Mouse (Mus musculus) hematopoietic stem cell, adult 5-6 weeks (primary cell): ENCODE measurements around the gene Mrpl34. TPM values are rescaled to one million over a fixed set of nuclear protein-coding genes. Genes with fewer than 3 reads are reported as not detected.

ENCODE experiments used
- ATAC-seq, 2 experiments: fragments of 125-278 bp in 1 of 2; replicated peaks in 1 of 2; 2 replicates each; pipeline ENCODE4 v1.8.0; 2016 to 2017; ENCODE audit warnings: inconsistent platforms in 2 of 2, mild to moderate bottlenecking in 2 of 2, moderate number of reproducible peaks in 2 of 2, low read depth in 1 of 2, moderate TSS enrichment in 1 of 2; ENCODE audit not compliant: low FRiP score in 2 of 2, poor library complexity in 2 of 2, severe bottlenecking in 2 of 2, insufficient read depth in 1 of 2, low TSS enrichment in 1 of 2
- total RNA-seq: library from RNA; stranded (forward); fragments of 172-1452, 232-1000 nt; gene quantifications from 2 replicates; pipeline ENCODE4 v1.2.3, GENCODE M21; 2017

Gene Mrpl34
- total RNA-seq, 1 experiment from 2014 or later: 35.8 TPM

- no peak for ATAC-seq
Observed at GRCm38 (mm10) chr8:71465733-71466132, 974 bp downstream of the Mrpl34 start.

DNA sequence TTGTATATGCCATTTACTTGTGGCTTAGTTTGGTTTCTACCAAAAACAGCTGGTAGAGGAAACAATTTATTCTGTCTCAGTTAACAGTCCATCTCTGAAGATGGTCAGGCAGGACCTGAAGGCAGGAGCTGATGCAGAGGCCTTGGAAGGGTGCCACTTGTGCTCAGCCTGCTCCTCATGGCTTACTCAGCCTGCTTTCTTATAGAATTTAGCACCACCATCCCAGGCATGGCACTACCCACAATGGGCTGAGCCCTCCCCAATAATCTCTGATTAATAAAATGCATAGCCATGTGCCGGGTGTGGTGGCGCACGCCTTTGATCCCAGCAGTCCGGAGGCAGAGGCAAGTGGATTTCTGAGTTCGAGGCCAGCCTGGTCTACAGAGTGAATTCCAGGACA, 1.4 kb downstream of the Mrpl34 start:
- ATAC-seq: no peak

- no peak for ATAC-seq
Observed at GRCm38 (mm10) chr8:71467201-71467600, 2.4 kb downstream of the Mrpl34 start.

- no peak for ATAC-seq
Observed at GRCm38 (mm10) chr8:71468001-71468400, 3.2 kb downstream of the Mrpl34 start.

GRCm38 (mm10) chr8:71468916-71469315, 4.2 kb downstream of the Mrpl34 start, which contains the start of gene Dda1:
Gene Dda1, plus strand, starts transcription at chr8:71469199.
- ATAC-seq: peak; percentile 76 to 83

GRCm38 (mm10) chr8:71469411-71469810, 4.7 kb downstream of the Mrpl34 start:
- no peak for ATAC-seq

- ATAC-seq: no peak
Observed at GRCm38 (mm10) chr8:71470146-71470912, 5.6 kb downstream of the Mrpl34 start.

GRCm38 (mm10) chr8:71470913-71471255, 6.1 kb downstream of the Mrpl34 start:
- no peak for ATAC-seq

- no peak for ATAC-seq
Observed at GRCm38 (mm10) chr8:71471861-71472260, 7.1 kb downstream of the Mrpl34 start.

DNA sequence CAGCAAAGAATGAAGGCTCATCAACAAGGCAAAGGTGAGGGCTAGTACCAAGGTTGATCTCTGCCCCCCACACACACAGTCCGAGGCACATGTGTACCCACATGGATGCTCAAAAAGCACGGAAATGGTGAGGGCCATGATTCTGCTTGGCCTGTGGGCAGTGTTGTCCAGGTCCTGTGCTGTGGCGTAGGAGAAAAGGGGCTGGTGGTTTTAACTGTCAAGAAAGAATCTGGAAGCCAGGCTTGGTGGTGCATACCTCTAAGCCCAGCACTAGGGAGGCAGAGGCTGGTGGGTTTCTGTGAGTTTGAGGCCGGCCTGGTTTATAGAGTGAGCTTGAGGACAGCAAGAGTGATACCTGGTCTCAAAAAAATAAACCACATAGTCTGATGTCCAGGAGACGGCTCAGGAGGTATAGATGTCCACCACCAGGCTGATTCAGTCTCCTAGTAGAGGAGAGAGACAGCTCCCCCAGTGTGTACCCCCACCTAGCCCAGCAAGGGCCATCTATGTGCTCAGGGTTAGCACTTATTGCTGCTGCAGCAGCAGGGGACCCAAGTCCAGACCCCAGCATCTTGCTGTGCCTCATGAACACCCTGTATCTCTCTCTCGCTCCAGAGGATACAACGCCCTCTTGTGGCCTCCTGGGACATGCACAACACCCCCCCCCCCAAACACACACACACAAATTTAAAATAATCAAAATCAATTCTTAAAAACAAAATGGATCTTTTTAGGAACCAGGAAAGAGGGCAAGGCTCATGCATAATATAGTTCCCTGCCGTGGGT, 8.0 kb downstream of the Mrpl34 start:
- ATAC-seq: no peak

DNA sequence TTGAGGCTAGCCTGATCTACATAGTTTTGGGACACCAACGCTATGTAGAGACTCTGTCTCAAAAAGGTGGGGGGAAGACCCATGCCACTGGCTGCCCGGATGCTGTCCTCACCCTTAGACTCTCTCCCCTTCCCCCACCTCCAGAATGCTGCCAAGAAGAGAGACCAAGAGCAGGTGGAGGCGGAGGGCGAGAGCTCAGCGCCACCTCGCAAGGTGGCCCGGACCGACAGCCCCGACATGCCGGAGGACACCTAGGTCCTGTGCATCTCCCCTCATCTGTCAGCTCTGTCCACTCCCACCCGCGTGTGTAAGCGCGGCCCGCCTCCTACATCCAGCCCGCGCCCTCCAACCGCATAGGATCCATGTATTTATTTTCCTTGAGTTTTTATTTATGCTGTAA, 9.6 kb downstream of the Mrpl34 start:
- no peak for ATAC-seq

DNA sequence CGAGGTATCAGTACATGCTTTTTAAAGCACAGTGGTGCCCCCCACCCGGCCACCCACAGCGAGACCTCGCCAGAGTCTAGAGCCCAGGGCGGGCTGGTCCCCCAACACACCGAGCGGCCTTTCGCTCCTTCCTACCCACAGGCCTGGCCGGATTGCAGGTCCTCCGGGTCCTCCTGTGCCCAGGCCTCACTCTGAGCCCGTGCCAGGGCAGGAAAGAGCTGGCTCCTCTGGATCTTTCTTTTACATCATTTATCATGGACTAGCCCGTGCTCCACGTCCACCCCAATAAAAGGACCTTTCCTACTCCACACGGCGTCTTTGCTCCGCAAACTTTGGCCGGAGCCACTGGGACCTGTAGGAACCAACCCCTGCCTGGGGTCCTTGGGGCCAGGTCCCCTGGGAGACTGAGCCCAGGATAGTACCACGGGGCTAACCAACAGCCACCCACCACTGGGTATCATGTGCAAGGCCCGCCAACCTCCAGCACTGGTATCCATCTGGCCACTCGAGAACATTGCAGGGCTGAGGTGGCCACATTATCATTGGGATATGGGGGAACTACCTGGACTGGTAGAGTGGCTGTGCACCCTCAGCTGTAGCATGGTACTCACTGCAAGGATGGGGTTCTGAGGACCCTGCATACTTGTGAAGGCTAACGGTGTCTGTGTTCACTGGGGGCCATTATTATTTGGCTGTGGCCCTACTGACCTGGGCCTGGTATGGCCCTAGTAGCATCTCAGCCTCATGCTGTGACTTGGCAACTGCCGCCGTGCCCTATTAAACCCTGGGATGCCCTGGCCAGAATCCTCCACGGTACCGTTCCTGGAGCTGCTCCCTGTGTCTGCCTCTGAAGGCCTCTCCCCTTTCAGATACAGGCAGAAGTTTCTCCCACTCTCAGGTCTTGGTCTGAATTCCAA, 10.3 kb downstream of the Mrpl34 start:
- no peak for ATAC-seq

DNA sequence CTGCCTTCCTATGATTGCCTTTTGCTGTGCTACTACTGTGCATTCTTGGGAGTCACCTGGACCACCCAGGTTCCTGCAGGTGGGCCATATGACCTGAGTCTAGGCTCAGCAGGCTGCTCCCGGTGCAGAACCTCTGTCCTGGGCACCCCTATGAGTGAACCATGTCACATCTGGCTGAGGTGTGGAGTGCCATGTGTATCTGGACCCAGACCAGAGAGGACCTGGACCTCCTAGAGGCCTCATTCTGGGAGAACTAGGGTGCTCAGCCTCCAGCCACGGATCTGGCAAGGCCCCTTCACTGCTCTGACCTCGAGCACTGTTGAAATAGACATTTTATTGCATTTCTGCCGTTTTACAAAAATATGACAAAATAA, 10.9 kb downstream of the Mrpl34 start:
- no peak for ATAC-seq

DNA sequence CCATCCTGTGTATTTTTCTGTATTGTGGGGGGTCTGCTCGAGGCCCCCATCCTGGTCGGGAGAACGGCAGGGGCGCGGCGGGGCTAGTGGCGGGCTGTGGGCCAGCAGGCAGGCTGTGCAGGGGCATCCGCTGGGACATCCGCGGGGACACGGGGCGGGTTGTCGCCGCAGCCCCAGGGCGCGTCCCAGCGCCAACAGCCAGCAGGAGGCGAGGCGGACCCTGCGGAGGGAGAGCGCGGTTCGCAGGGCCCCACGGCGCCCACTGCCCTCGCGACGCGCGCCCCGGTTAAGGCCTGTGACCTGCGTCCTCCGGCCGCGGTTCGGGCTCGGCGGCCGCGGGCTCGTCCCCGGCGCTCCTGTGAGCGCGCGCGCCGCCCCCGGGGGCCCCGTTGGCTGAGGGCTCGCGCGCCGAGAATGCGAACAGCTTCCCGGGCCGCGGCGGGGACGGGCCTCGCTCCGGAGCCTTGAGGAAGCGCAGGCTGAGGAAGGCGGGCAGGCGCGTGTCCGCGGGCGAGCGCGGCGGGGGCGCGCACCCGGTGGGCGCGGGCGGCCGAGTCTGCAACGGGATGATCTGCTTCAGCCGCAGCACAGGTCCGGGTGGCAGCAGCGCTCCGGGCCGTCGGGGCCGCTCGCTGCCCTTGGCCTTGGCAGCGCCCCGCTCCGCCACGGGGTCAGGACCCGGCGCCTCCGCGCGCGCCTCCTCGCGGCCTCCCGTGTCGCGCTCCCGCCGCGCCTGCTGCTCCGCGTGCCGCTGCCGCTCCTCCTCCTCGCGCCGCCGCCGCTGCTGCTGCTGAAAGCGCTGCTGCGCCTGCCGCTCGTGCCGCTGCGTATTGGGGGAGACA, 11.6 kb downstream of the Mrpl34 start:
- peak; percentile 35 to 52; a peak in 2 of 4 replicates for ATAC-seq

GRCm38 (mm10) chr8:71477196-71477845, 12.6 kb downstream of the Mrpl34 start:
- ATAC-seq: no peak

- ATAC-seq: no peak
Observed at GRCm38 (mm10) chr8:71478943-71479342, 14.2 kb downstream of the Mrpl34 start.
